Mouse (Mus musculus) limb, embryonic 13.5 days (tissue): ENCODE data around the gene Ppfibp1. TPM values are rescaled to one million over a fixed set of nuclear protein-coding genes. Genes with fewer than 3 reads are reported as not detected.
A peak's percentile ranks its signal among the peaks of the same experiment; 100 is the strongest.

ENCODE experiments used
- ATAC-seq: fragments of 200-750 bp; cut with Nextera tagmentation; 2 replicates; pipeline ENCODE4 v1.8.0; 2017; ENCODE audit warnings: low read depth, moderate number of reproducible peaks, moderate TSS enrichment; ENCODE audit not compliant: low FRiP score
- H3K27ac ChIP-seq: fragments of 300-500 bp; sonication (generic); 2 replicates; pipeline ENCODE4 v1.5.1; 2015; ENCODE audit warnings: inconsistent platforms, mild to moderate bottlenecking, moderate library complexity
- H3K27me3 ChIP-seq: fragments of 300-500 bp; sonication (generic); 2 replicates; pipeline ENCODE4 v1.6.1; 2015; ENCODE audit warnings: mild to moderate bottlenecking, inconsistent platforms
- H3K36me3 ChIP-seq: fragments of 300-500 bp; sonication (generic); 2 replicates; pipeline ENCODE4 v1.6.1; 2015; ENCODE audit warnings: inconsistent platforms, mild to moderate bottlenecking, moderate library complexity
- H3K4me1 ChIP-seq: fragments of 300-500 bp; sonication (generic); 2 replicates; pipeline ENCODE4 v1.6.1; 2015; ENCODE audit warnings: inconsistent platforms
- H3K4me2 ChIP-seq: fragments of 300-500 bp; sonication (generic); replicated peaks from 2 replicates; pipeline ENCODE4 v1.6.1; 2015; ENCODE audit warnings: inconsistent platforms, mild to moderate bottlenecking, moderate library complexity
- H3K4me3 ChIP-seq: fragments of 300-500 bp; sonication (generic); 2 replicates; pipeline ENCODE4 v1.5.1; 2015; ENCODE audit warnings: moderate library complexity, mild to moderate bottlenecking, inconsistent platforms
- H3K9ac ChIP-seq: fragments of 300-500 bp; sonication (generic); 2 replicates; pipeline ENCODE4 v1.6.1; 2015; ENCODE audit warnings: mild to moderate bottlenecking, inconsistent platforms
- H3K9me3 ChIP-seq: fragments of 300-500 bp; sonication (generic); 2 replicates; pipeline ENCODE4 v1.6.1; 2016; ENCODE audit warnings: inconsistent platforms
- WGBS: fragments of 180-500 bp; shearing (Covaris S2); methylation state at CpG from one replicate; pipeline ENCODE4 v1.1.7; 2015; 5-methylcytosine and 5-hydroxymethylcytosine counted together
- polyA plus RNA-seq: library from polyadenylated mRNA; unstranded; fragments of >200 nt; fragmentation: Nextera tagmentation; extraction: Ambion mirVana; gene quantifications from 2 replicates; pipeline ENCODE4 v1.2.1, GENCODE M21; 2015

Gene Ppfibp1
- polyA plus RNA-seq, 1 experiment from 2014 or later: 68.5 TPM

GRCm38 (mm10) chr6:146907061-146907794, 18.9 kb downstream of the Ppfibp1 start:
- WGBS: 85% methylated on average over 5 of the region's 5 CpGs
- Histone ChIP-seq H3K9me3 (no peaks in the 10 kb centered on the region), H3K9ac (no peak overlapping the region), H3K27ac (no peak overlapping the region), H3K4me2 (no peak overlapping the region), H3K4me1 (peaks cover 27% of the 10 kb centered on the region), H3K36me3 (peaks cover 4% of the 10 kb centered on the region), H3K27me3 (no peaks in the 10 kb centered on the region), H3K4me3 (no peak overlapping the region)
- no peak for ATAC-seq

DNA sequence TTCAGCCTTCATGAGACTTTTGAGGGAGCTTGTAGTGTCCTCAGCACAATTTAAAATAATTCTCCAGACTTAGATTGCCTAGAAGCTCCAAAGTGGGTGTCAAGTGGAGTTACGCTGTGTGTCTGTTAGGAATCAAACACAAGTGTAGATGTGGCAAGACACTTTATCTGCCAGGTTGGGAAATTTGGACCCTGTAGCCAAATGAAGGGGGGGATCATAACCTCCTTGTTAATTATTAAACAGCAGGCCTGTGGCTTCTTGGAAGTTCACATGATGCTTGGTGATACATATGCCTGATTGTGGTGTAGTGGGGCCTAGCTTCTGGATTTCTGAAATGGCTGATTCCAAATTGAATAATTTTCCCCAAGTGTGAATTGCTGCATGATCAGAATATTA, 19.5 kb downstream of the Ppfibp1 start:
- Histone ChIP-seq H3K27ac (no peak overlapping the region), H3K36me3 (peaks cover 4% of the 10 kb centered on the region), H3K9me3 (no peaks in the 10 kb centered on the region), H3K9ac (no peak overlapping the region), H3K27me3 (no peaks in the 10 kb centered on the region), H3K4me3 (no peak overlapping the region), H3K4me1 (peaks cover 32% of the 10 kb centered on the region), H3K4me2 (no peak overlapping the region)
- 96% methylated on average over 1 of the region's 1 CpGs for WGBS
- ATAC-seq: no peak

GRCm38 (mm10) chr6:146908801-146909200, 20.5 kb downstream of the Ppfibp1 start:
- ATAC-seq: no peak
- no peak overlapping the region for H3K4me2 ChIP-seq
- no peak overlapping the region for H3K9ac ChIP-seq
- peaks cover 4% of the 10 kb centered on the region for H3K36me3 ChIP-seq
- no peak overlapping the region for H3K27ac ChIP-seq
- no peaks in the 10 kb centered on the region for H3K9me3 ChIP-seq
- no peak overlapping the region for H3K4me3 ChIP-seq
- WGBS: 73% methylated on average over 2 of the region's 2 CpGs
- H3K27me3 ChIP-seq: no peaks in the 10 kb centered on the region
- peaks cover 42% of the 10 kb centered on the region for H3K4me1 ChIP-seq

GRCm38 (mm10) chr6:146909725-146910489, 21.6 kb downstream of the Ppfibp1 start:
- Histone ChIP-seq H3K27ac (no peak overlapping the region), H3K4me1 (peaks cover 49% of the 10 kb centered on the region), H3K9me3 (no peaks in the 10 kb centered on the region), H3K9ac (no peak overlapping the region), H3K4me3 (no peak overlapping the region), H3K27me3 (no peaks in the 10 kb centered on the region), H3K36me3 (peaks cover 4% of the 10 kb centered on the region), H3K4me2 (no peak overlapping the region)
- ATAC-seq: no peak
- WGBS: 76% methylated on average over 5 of the region's 5 CpGs

DNA sequence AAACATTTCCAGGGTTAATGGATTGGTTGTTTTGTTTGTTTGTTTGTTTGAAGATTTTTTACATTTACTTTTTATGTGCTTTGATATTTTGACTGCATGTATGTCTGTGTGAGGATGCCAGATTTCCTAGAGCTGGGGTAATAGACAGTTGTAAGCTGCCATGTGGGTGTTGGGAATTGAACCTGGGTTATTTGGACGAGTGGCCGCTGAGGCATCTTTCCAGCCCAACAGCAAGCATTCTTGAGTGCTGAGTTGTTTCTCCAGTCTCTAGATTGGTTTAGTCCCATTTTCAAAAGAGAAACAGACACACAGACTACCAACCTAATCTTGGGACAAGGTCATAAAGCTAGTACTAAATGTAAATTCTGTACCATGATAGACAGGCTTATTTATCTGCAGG, 22.5 kb downstream of the Ppfibp1 start:
- H3K27ac ChIP-seq: no peak overlapping the region
- WGBS: 86% methylated on average over 2 of the region's 2 CpGs

GRCm38 (mm10) chr6:146912835-146913488, 24.7 kb downstream of the Ppfibp1 start:
- Histone ChIP-seq H3K36me3 (peaks cover 4% of the 10 kb centered on the region), H3K9ac (no peak overlapping the region), H3K27ac (peak overlapping the region; percentile 82), H3K4me3 (no peak overlapping the region), H3K9me3 (no peaks in the 10 kb centered on the region), H3K27me3 (no peaks in the 10 kb centered on the region), H3K4me1 (peaks cover 48% of the 10 kb centered on the region), H3K4me2 (no peak overlapping the region)
- 19% methylated on average over 3 of the region's 3 CpGs for WGBS
- ATAC-seq: 0 out of 2 replicates have a peak, but pooled peaks have one; percentile 3

More for the DNA sequence above, 22.5 kb downstream of the Ppfibp1 start:
- H3K9ac ChIP-seq: no peak overlapping the region
- no peak overlapping the region for H3K4me3 ChIP-seq
- H3K27me3 ChIP-seq: no peaks in the 10 kb centered on the region
- ATAC-seq: no peak
- H3K4me1 ChIP-seq: peaks cover 52% of the 10 kb centered on the region
- no peak overlapping the region for H3K4me2 ChIP-seq
- H3K9me3 ChIP-seq: no peaks in the 10 kb centered on the region
- peaks cover 4% of the 10 kb centered on the region for H3K36me3 ChIP-seq

DNA sequence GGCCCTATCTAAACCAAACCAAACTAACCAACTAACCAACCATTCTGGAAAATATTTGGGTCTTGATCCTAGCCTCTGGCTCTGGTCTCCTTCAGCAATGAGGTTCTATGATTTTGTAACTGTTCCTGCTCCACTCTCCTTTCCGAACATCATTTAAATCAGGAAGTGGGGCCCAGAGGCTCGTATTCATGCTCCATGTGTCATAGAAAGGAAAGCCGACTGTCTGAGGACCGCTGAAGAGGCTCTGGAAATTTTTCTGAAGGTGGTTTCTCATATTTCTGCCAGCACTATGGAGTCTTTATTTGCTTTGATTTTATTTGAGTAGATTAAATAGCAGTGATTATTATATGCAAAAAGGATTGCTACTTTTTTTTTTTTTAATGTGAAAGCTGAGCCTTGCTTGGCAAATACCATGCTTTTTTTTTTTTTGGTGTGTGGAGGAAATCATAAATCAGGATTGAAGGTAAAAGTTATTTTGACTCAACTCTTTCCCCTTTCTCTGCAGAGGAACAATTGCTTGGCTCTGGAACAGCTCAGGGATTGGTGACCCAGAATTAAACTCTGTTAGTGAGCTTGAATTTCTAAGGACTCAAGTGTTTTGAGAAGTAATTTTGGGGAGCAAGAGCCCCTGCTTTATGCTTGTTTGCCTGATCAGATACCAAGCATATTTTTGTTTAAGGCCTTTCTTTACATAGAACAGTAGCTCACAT, 25.4 kb downstream of the Ppfibp1 start:
- ATAC-seq: peak; percentile 28; the same call in 1 of the 2 replicates
- Histone ChIP-seq H3K27me3 (no peaks in the 10 kb centered on the region), H3K9ac (no peak overlapping the region), H3K36me3 (peaks cover 4% of the 10 kb centered on the region), H3K4me3 (no peak overlapping the region), H3K4me2 (no peak overlapping the region), H3K27ac (peak overlapping the region; percentile 82), H3K4me1 (peaks cover 48% of the 10 kb centered on the region), H3K9me3 (no peaks in the 10 kb centered on the region)
- 14% methylated on average over 4 of the region's 4 CpGs for WGBS

GRCm38 (mm10) chr6:146915808-146916207, 27.5 kb downstream of the Ppfibp1 start:
- ATAC-seq: no peak
- H3K4me3 ChIP-seq: no peak overlapping the region
- no peak overlapping the region for H3K9ac ChIP-seq
- no peaks in the 10 kb centered on the region; the same call in 1 of the 2 replicates for H3K36me3 ChIP-seq
- H3K9me3 ChIP-seq: no peaks in the 10 kb centered on the region
- peaks cover 36% of the 10 kb centered on the region for H3K4me1 ChIP-seq
- WGBS: 80% methylated on average over 1 of the region's 1 CpGs
- H3K27ac ChIP-seq: no peak overlapping the region
- no peaks in the 10 kb centered on the region for H3K27me3 ChIP-seq
- H3K4me2 ChIP-seq: no peak overlapping the region

- H3K9ac ChIP-seq: no peak overlapping the region
- H3K4me3 ChIP-seq: no peak overlapping the region
- H3K36me3 ChIP-seq: no peaks in the 10 kb centered on the region; the same call in 1 of the 2 replicates
- H3K4me2 ChIP-seq: no peak overlapping the region
- ATAC-seq: no peak
- H3K9me3 ChIP-seq: no peaks in the 10 kb centered on the region
- H3K27ac ChIP-seq: no peak overlapping the region
- H3K4me1 ChIP-seq: peaks cover 25% of the 10 kb centered on the region
- WGBS: 87% methylated on average over 3 of the region's 3 CpGs
- no peaks in the 10 kb centered on the region for H3K27me3 ChIP-seq
These were observed 29.1 kb downstream of the Ppfibp1 start for GRCm38 (mm10) chr6:146917396-146917795.

DNA sequence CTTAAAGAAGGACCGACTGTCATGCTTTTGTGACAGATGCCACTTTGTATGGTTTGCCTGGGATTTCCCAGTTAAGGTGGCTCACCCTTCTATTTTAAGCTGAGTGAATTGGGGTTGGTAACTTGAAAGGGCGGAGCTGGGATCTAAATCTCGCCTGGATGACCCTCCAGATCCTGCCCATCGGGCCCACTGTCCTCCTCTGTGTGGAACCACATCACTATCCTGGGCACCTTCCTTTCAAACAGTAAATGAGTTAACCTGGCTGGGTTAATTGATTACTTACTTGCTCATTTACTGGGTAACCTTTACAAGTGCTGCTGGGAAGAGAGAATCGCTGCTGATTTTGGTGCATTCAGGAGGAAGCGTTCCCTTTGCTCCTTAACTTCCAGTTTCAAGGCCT, 30.1 kb downstream of the Ppfibp1 start:
- Histone ChIP-seq H3K4me3 (no peak overlapping the region), H3K36me3 (no peaks in the 10 kb centered on the region; the same call in 1 of the 2 replicates), H3K4me2 (no peak overlapping the region), H3K9me3 (no peaks in the 10 kb centered on the region), H3K27ac (no peak overlapping the region), H3K9ac (no peak overlapping the region), H3K27me3 (no peaks in the 10 kb centered on the region), H3K4me1 (peaks cover 15% of the 10 kb centered on the region)
- ATAC-seq: no peak
- WGBS: 91% methylated on average over 6 of the region's 6 CpGs

DNA sequence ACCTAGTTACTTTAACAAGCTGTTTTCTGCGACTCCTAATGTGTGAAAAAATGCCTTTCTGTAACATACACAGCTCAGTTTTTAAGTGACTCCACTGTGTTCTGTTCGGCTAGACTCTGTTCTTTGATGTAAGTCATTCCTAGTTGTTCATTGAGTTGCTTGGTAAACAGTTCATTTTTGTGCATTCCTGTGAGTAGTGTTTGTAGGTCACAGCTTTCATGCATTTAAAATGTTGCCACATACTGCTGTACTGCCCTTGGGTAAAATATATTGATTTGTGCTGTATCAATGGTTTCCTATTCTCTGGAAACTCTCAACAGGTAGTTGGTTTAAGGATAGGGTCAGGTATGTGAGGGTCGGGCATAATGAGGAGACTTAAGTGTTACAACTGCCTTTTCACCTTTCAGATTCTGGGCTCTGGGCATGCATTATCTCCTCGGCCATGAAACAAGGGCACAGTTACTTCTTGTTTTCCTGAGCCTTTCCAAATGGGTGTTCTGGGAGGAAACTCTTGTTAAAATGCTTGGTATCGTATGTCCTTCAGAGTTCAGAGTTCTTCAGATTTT, 38.2 kb downstream of the Ppfibp1 start:
- Histone ChIP-seq H3K9me3 (no peaks in the 10 kb centered on the region), H3K9ac (no peak overlapping the region), H3K4me1 (peaks cover 36% of the 10 kb centered on the region), H3K4me2 (no peak overlapping the region), H3K4me3 (no peak overlapping the region), H3K36me3 (no peaks in the 10 kb centered on the region), H3K27me3 (no peaks in the 10 kb centered on the region), H3K27ac (peak overlapping the region; percentile 10; the same call in 1 of the 2 replicates)
- ATAC-seq: no peak
- 33% methylated on average over 5 of the region's 5 CpGs for WGBS
